Mouse (Mus musculus): ENCODE measurements at regions not wholly inside any gene's neighbourhood (a gene's known extent, or its start where the extent isn't known, plus 50 kb on each side); places are given as distances from the start of the nearest gene placed in this dataset.
"Not testable (repeated sequence)": the region's sequence is repeated elsewhere in the genome, so short reads cannot be mapped to it uniquely, and the experiment has no call there.

DNA sequence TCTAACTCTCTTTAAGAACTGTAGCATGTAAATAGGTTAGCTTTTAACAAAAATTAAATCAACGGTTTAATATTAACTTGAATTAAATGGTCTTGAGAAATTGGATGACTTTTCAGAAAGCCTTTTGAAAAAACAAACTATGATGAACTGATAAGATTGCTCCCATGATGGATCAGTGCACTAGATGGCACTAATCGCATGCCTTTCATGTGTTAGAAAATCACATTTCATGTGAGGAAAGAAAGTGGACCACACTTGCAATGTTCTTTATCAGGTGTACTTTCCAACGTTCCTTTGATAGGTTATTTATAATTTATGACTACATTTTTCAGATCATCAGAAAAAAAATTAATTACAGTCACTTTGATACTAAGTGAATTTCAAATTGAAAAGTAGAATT is 1003.2 kb upstream of the 4930412O13Rik start:
- WGBS = 80% methylated on average over 3 of the region's 3 CpGs

DNA sequence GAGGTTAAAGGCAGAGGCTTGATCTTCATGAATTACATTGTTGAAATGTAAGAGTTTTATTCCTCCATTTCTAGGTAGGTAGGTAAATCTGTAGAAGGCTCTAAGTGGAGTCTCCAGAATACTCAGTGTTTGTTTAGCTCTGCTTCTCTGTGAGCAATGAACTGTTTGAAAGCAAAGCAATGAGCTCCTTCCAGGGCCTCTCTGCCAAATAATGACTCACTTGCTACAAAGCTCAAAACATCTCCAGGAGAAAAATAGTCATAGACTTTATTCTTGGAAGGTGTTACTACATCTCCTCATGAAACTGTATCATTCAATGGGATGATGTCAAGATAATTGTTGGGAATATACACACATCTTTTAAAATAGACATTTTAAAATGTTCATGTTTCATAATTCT is 968.6 kb upstream of the 4930412O13Rik start:
- no peak for ATAC-seq (ENCODE audit: low FRiP score, low read depth)
- no peak overlapping the region for H3K27ac ChIP-seq (replicated peaks)
- H3K4me3 ChIP-seq = no peak overlapping the region
- no peak overlapping the region for H3K9ac ChIP-seq
- no peak overlapping the region for H3K4me2 ChIP-seq
- no peaks in the 10 kb centered on the region for H3K4me1 ChIP-seq (replicated peaks)
- H3K36me3 ChIP-seq = no peaks in the 10 kb centered on the region
- no peaks in the 10 kb centered on the region for H3K27me3 ChIP-seq
- no peaks in the 10 kb centered on the region for H3K9me3 ChIP-seq

More for the DNA sequence above, 1003.2 kb upstream of the 4930412O13Rik start:
- Histone ChIP-seq H3K27ac (replicated peaks) (no peak overlapping the region), H3K9ac (no peak overlapping the region), H3K4me3 (no peak overlapping the region), H3K9me3 (no peaks in the 10 kb centered on the region), H3K36me3 (no peaks in the 10 kb centered on the region), H3K4me2 (no peak overlapping the region), H3K27me3 (no peaks in the 10 kb centered on the region), H3K4me1 (replicated peaks) (no peaks in the 10 kb centered on the region)
- ATAC-seq (ENCODE audit: low FRiP score, low read depth) = no peak

DNA sequence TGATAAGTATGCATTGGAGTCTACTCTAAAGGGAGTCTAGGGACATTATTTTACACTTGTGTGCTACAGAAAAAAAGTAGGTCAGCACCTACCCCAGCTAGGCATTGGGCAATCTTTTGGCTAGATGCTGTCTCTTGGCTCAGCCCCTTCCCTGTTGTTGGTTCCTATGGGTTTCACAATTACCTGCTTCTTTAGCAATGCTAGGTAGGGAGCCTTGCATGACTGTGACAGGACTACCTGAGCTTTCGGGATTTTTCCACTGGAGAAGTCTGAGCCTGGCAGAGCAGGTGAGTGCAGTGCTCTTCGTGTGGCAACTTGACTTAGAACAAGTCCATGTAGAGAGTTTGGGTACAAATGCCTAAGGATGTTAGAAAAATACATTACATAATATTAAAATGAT is 956.2 kb upstream of the 4930412O13Rik start:
- ATAC-seq (ENCODE audit: low FRiP score, low read depth) = no peak
- no peaks in the 10 kb centered on the region for H3K36me3 ChIP-seq
- no peak overlapping the region for H3K9ac ChIP-seq
- 91% methylated on average over 2 of the region's 2 CpGs for WGBS
- H3K27me3 ChIP-seq = no peaks in the 10 kb centered on the region
- H3K4me3 ChIP-seq = no peak overlapping the region
- H3K9me3 ChIP-seq = no peaks in the 10 kb centered on the region
- no peak overlapping the region for H3K4me2 ChIP-seq
- no peak overlapping the region for H3K27ac ChIP-seq (replicated peaks)
- H3K4me1 ChIP-seq (replicated peaks) = no peaks in the 10 kb centered on the region

DNA sequence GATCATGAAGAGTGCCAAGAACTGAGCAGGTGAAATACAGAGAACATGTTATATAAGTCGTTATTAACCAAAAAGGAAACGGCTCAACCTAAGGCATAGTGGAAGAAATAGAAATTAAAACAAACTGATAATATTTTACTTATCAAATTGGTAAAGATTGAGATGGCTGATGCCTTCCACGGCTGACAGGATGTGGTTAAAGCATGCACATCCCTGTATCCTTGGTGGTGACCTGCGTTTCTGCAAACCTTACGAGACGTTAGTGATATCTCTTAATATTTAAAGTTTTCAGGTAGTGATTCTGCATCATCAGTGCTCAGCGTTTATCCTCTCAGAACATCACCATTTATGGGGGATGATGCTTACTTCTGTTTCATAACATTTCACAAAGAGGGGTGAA is 939.5 kb upstream of the 4930412O13Rik start:
- Histone ChIP-seq H3K9me3 (no peaks in the 10 kb centered on the region), H3K27me3 (no peaks in the 10 kb centered on the region), H3K9ac (no peak overlapping the region), H3K4me2 (no peak overlapping the region), H3K4me1 (replicated peaks) (no peaks in the 10 kb centered on the region), H3K27ac (replicated peaks) (no peak overlapping the region), H3K36me3 (no peaks in the 10 kb centered on the region), H3K4me3 (no peak overlapping the region)
- 92% methylated on average over 7 of the region's 7 CpGs for WGBS
- ATAC-seq (ENCODE audit: low FRiP score, low read depth) = no peak

DNA sequence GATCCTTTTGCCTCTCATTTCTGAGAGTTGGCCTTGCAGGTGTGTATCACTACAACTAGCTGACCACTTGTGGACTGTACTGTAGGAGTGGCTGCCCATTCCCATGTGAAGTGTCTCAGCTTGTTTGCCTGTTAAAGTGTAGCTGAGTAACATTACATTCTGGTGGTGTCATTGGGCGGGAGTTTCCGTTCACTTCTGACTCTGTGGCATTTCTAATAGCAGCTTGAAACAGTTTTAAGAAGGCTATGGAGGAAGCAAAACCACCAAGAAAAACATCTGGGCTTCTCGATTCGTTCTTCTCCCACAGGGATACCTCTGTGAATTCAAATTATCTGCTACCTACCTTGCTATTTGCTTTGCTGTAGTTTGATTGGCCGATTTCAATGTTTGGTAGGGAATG is 922.1 kb upstream of the 4930412O13Rik start:
- H3K4me2 ChIP-seq = no peak overlapping the region
- H3K27me3 ChIP-seq = no peaks in the 10 kb centered on the region
- no peaks in the 10 kb centered on the region for H3K36me3 ChIP-seq
- no peak overlapping the region for H3K27ac ChIP-seq (replicated peaks)
- no peak for ATAC-seq (ENCODE audit: low FRiP score, low read depth)
- 90% methylated on average over 5 of the region's 5 CpGs for WGBS
- H3K4me3 ChIP-seq = no peak overlapping the region
- H3K9ac ChIP-seq = no peak overlapping the region
- H3K4me1 ChIP-seq (replicated peaks) = no peaks in the 10 kb centered on the region
- no peaks in the 10 kb centered on the region for H3K9me3 ChIP-seq

DNA sequence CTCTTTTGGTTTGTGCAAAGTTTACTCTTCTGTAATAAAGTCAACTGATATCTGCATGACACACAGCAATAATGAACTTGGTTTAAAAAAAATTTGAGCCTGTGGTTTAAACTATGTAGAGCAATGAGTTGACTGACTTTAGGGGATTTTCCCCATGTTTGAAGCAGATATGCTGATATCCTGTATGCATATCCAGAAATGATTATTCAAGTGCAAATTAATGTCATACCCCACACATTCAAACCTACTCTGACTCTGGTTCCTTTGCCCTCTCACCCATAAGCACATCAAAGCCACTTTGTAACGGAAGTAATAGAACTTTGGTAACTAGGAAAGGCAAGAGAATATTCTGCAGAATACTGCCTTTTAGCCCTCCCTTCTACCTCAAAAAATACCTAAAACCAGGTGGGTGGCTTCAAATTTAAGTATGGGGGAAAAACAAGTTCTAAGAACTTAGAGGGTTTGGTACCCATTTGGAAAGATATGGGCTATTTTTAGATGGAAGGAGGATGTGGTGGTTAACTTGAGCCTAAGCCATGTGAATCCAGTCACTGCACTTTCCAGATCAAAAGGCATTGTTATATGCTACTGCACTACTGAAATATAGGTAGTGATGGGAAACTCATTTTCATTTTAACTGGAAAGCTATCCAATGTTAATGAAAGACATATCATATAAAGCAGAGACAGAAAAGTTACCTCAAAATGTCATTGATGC is 915.9 kb upstream of the 4930412O13Rik start:
- WGBS = 88% methylated on average over 1 of the region's 1 CpGs
- no peaks in the 10 kb centered on the region for H3K36me3 ChIP-seq

DNA sequence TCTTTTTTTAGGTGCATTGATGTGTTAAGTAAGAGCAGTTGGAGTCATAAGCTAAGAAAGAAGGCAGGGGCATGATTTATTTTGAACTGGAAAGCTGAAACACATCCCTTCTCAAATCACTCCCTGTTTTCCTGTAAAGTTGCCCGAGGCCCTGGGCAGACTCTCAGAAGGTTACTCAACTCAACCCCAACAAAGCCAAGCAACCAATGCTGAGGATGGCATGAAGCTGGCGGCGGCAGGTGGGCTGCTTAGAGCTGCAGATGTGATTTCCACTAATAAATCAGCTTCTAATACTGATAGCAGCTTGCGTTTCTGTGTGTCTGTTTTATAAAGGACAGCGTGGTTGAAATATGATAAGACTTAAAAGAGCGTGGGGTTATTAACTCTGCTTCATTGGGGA is 905.4 kb upstream of the 4930412O13Rik start:
- no peak overlapping the region for H3K9ac ChIP-seq
- no peak overlapping the region for H3K4me2 ChIP-seq
- H3K9me3 ChIP-seq = no peaks in the 10 kb centered on the region
- no peak overlapping the region for H3K27ac ChIP-seq (replicated peaks)
- no peak overlapping the region for H3K4me3 ChIP-seq
- 78% methylated on average over 6 of the region's 6 CpGs for WGBS
- no peaks in the 10 kb centered on the region for H3K4me1 ChIP-seq (replicated peaks)
- no peaks in the 10 kb centered on the region for H3K27me3 ChIP-seq
- ATAC-seq (ENCODE audit: low FRiP score, low read depth) = no peak
- no peaks in the 10 kb centered on the region for H3K36me3 ChIP-seq

More for the DNA sequence above, 915.9 kb upstream of the 4930412O13Rik start:
- ATAC-seq (ENCODE audit: low FRiP score, low read depth) = no peak
- Histone ChIP-seq H3K4me2 (no peak overlapping the region), H3K4me3 (no peak overlapping the region), H3K27ac (replicated peaks) (no peak overlapping the region), H3K27me3 (no peaks in the 10 kb centered on the region), H3K9me3 (no peaks in the 10 kb centered on the region), H3K9ac (no peak overlapping the region), H3K4me1 (replicated peaks) (no peaks in the 10 kb centered on the region)

DNA sequence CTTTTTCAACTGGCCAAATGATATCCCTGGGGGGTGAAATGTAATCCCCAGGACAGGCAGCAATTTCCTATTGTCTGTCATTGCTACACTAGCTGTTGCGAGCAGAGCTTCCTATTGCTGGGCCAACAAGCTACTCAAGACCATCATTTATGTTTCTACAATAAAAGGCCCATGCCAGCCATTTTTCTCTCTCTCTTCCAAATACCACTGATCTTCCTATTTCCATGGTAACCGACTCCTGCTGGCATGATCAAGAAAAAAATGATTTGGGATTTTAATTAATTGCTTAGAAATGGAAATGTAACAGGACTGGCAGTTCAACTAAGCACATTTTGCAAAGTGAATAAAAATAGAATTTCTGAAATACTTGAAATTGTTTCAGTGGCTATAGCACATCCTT is 868.7 kb upstream of the 4930412O13Rik start:
- Histone ChIP-seq H3K4me2 (no peak overlapping the region), H3K27ac (replicated peaks) (no peak overlapping the region), H3K4me3 (no peak overlapping the region), H3K9me3 (no peaks in the 10 kb centered on the region), H3K9ac (no peak overlapping the region), H3K27me3 (no peaks in the 10 kb centered on the region), H3K4me1 (replicated peaks) (no peaks in the 10 kb centered on the region), H3K36me3 (no peaks in the 10 kb centered on the region)
- no peak for ATAC-seq (ENCODE audit: low FRiP score, low read depth)
- 64% methylated on average over 2 of the region's 2 CpGs for WGBS

DNA sequence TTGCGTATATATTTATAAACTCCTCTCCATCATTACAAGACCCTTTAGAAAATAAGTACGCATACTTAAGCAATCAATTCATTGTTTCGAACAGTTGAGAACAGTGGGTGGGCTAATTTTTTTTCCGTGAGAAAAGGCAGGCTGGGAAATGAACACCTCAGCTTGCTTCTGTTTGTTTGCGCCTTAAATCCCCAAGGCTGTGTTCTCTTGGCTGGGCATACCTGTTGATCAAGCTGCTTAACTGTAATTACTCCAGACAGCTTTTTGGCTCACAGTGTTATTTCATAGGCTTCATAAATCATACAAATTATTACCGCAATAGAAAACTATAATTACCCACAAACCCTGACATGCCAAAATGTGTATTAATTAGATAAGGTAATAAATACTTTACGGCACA is 848.0 kb upstream of the 4930412O13Rik start:
- H3K4me3 ChIP-seq = no peak overlapping the region
- H3K36me3 ChIP-seq = no peaks in the 10 kb centered on the region
- no peaks in the 10 kb centered on the region for H3K27me3 ChIP-seq
- ATAC-seq (ENCODE audit: low FRiP score, low read depth) = no peak
- H3K9ac ChIP-seq = no peak overlapping the region
- H3K9me3 ChIP-seq = no peaks in the 10 kb centered on the region
- H3K4me2 ChIP-seq = no peak overlapping the region
- WGBS = 75% methylated on average over 7 of the region's 7 CpGs
- H3K27ac ChIP-seq (replicated peaks) = no peak overlapping the region
- no peaks in the 10 kb centered on the region for H3K4me1 ChIP-seq (replicated peaks)

DNA sequence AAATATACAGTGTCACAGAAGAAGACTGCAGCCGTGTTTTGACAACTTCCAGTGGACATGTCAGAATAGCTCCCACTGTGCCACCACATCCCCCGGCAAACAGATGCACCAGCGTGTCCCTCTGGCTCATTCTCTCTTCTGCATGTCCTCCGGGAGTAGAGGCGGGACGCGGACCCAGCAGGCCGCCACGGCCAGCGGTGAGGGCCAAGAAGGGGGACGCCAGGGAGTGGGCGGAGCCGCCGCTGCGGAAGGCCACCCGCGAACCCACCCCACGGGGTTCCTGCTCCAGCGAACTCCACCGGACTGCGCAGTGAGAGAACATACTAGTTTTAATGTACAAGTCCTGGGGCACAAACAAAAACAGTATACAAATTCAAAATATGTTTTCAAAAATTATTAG is 838.7 kb upstream of the 4930412O13Rik start:
- not testable (repeated sequence) for ATAC-seq (ENCODE audit: low FRiP score, low read depth); H3K4me2 ChIP-seq; H3K27ac ChIP-seq (replicated peaks); H3K36me3 ChIP-seq; H3K9ac ChIP-seq; H3K9me3 ChIP-seq; H3K27me3 ChIP-seq; H3K4me3 ChIP-seq; H3K4me1 ChIP-seq (replicated peaks)
- 55% methylated on average over 21 of the region's 21 CpGs for WGBS

DNA sequence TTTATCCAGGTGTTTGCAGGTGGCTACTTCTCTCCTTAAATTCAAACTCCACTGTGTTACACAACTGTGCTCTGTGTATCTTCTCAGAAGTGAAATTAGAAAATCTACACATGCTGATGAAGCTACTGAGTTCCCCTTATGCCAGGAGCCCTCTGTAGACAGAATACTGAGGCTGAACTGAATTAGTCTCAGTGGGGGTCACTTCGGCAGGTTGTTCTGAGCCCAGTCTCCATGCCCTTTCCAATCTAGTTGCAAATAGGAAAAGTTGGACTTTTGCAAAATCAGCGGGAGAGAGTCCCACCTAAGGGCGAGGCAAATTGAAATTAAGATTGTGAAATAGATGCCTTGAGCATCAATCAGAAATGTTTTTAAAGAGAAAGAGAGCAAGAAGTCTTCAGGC is 833.1 kb upstream of the 4930412O13Rik start:
- ATAC-seq (ENCODE audit: low FRiP score, low read depth) = no peak
- WGBS = 84% methylated on average over 3 of the region's 3 CpGs
- Histone ChIP-seq H3K9me3 (no peaks in the 10 kb centered on the region), H3K4me1 (replicated peaks) (no peaks in the 10 kb centered on the region), H3K36me3 (no peaks in the 10 kb centered on the region), H3K27me3 (no peaks in the 10 kb centered on the region), H3K27ac (replicated peaks) (no peak overlapping the region), H3K9ac (no peak overlapping the region), H3K4me3 (no peak overlapping the region), H3K4me2 (no peak overlapping the region)

DNA sequence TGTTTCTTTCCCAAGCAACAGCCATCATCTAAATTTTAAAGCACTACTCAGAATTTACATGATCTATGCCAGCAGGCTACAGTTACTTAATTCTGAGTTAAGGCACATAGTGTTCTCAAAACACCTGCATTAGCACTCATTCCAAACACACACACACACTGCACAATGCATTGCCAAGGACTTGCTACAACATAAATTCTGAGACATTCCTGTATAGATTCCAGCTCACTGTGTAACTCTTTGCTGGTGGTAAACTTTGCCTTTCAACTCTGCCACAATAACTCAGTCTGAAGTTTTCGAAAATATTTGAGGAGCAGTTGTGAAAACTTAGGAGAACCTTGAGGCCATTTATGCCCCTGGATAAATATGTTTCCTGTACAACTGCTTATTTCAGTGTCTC is 807.2 kb upstream of the 4930412O13Rik start:
- peaks cover 8% of the 10 kb centered on the region; the same call in 1 of the 2 replicates for H3K4me1 ChIP-seq (replicated peaks)
- no peak overlapping the region for H3K9ac ChIP-seq
- H3K4me3 ChIP-seq = no peak overlapping the region
- no peaks in the 10 kb centered on the region for H3K27me3 ChIP-seq
- WGBS = 91% methylated on average over 1 of the region's 1 CpGs
- H3K27ac ChIP-seq (replicated peaks) = no peak overlapping the region
- ATAC-seq (ENCODE audit: low FRiP score, low read depth) = no peak
- H3K9me3 ChIP-seq = no peaks in the 10 kb centered on the region
- H3K36me3 ChIP-seq = no peaks in the 10 kb centered on the region
- no peak overlapping the region for H3K4me2 ChIP-seq

DNA sequence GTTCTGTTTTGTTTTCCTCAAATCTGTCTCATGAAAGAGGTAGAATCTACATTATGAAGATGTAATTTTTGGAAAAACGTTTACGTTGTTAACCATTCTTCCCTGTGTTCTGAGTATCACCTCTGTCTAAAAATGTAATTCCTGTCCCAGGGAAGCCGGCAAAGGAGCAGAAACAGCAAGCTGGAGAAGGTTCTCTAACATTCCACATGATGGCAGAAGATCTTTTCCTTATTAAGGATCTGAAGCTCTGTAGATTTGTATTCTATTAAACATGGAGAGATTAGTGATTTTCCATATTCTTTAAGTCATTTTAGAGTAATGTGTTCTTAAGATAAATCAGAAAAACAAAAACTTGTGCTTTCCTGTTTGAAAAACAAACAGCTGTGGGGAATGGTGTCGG is 802.9 kb upstream of the 4930412O13Rik start:
- no peak overlapping the region for H3K4me3 ChIP-seq
- no peak overlapping the region for H3K27ac ChIP-seq (replicated peaks)
- H3K4me2 ChIP-seq = no peak overlapping the region
- no peak for ATAC-seq (ENCODE audit: low FRiP score, low read depth)
- no peak overlapping the region for H3K9ac ChIP-seq
- H3K9me3 ChIP-seq = no peaks in the 10 kb centered on the region
- WGBS = 80% methylated on average over 4 of the region's 4 CpGs
- no peaks in the 10 kb centered on the region for H3K36me3 ChIP-seq
- no peaks in the 10 kb centered on the region for H3K27me3 ChIP-seq
- H3K4me1 ChIP-seq (replicated peaks) = peaks cover 8% of the 10 kb centered on the region; the same call in 1 of the 2 replicates
